Mouse (Mus musculus) MEL-GATA-1-ER (cell line): ENCODE data around the gene Pip4k2c.
A peak's percentile ranks its signal among the peaks of the same experiment; 100 is the strongest.

ENCODE experiments used
- DNase-seq: peaks from one replicate; pipeline ENCODE4 v3.0.0-alpha.2; 2012; ENCODE audit warnings: low read depth; ENCODE audit errors: extremely low read depth

Gene Pip4k2c

GRCm38 (mm10) chr10:127211414-127211854 is at the start of gene Pip4k2c:
Gene Pip4k2c, minus strand, starts transcription at chr10:127211585.
- DNase-seq, result no peak

DNA sequence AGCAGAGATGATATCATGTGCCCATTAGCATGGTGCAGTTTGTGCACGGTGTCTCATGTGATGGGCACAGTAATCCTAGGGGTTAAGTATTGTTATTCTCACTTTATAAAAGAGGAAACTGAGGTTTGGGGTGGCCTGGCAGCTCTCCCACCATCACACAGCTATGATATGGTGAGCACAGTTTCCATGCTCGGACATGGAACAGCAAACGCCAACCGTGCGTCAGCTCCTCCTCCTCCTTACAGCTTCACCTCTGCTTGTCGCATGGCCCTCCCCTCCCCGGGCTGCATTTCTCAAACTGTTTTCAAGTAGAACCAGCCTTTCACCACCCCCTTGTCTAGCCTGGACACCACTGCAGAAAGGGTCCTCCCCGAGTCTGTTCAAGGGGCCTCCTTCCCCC is 47.1 kb upstream of the Pip4k2c start:
- DNase-seq, result no peak

DNA sequence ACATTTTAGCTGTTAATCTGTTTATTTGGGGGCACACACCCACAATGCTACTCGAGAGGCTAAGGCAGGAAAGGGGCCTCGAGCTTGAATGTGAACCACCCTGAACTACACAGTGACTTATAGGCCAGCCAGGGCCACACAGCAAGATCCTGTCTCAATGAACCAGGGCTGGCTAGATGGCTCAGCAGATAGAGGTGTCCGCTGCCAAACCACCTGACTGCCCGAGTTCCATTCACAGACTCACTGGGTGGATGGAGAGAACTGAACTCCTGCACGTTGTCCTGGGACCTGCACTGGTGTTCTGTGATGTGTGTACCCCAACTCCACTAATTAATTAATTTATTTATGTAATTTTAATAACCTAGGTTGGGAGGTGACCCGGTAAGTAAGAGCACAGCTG is 46.4 kb upstream of the Pip4k2c start:
- no peak for DNase-seq

DNA sequence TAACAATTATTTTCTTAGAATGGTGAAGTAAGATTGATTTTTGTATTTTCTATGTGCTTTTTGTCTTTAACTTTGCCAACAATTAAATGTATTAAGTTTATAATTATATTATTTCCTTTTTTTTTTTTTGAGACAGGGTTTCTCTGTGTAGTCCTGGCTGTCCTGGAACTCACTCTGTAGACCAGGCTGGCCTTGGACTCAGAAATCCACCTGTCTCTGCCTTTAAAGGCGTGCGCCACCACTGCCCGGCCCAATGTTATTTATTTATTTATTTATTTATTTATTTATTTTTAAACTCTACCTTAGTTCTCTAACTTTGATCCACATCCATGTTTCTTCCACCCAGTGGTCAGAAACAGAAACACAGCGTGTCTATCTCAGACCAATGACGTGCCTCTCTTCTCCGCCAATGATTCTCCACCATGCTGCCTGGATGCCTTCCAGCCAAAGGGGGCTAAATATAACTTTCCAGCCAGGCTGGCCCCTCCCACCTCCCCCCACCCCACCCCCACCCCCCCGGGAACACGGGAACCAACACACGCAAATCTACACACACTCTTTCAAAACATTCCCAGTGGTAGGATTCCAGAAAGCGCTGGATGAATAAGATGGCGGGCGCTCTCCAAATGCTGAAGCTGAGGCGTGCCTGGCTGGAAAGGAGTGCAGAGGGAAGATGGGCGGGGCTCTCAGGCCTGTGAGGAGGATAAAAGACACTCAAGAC is 44.4 kb upstream of the Pip4k2c start:
- no peak for DNase-seq

DNA sequence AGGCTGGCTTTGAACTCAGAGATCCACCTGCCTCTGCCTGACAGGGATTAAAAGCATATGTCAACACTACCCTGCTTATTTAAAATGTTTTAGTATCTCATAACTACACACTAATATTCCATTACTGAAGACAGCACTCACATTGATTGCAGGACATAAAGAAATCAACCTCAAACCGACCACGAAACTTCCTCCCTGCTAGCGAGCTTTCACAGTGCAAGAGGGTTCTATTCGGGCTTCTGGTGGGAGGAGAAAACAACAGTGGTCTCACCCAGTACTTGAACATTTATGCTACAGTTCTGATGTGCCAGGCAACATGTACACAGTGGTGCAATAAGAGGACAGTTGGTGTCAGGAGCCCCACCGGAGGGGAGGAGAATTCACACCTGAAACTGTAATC is 39.4 kb upstream of the Pip4k2c start:
- no peak for DNase-seq

DNA sequence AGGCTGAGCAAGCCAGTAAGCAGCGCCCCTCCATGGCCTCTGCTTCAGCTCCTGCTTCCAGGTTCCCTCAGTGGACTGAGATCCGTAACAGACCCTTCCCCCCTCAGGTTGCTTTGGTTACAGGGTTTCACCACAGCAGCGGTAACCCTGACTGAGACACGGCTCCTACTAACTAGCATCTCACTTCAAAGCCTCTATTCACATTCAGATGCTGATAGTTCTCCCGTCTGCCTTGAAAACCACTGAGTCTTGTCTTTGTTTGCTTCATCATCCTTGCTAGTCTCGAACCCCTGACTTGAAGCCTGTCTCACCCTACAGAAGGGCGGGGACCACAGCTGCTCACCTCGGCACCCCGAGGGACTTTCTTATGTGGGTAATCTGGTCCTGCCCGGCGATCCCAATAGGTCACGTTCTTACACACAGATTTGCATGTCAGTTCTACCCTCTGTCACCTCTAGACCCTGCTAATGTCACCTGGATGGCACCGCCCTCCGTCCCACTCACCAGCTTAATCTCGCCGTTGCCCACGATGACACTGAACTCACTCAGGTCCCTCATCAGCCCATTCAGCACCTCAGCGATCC is 26.9 kb upstream of the Pip4k2c start:
- no peak for DNase-seq

DNA sequence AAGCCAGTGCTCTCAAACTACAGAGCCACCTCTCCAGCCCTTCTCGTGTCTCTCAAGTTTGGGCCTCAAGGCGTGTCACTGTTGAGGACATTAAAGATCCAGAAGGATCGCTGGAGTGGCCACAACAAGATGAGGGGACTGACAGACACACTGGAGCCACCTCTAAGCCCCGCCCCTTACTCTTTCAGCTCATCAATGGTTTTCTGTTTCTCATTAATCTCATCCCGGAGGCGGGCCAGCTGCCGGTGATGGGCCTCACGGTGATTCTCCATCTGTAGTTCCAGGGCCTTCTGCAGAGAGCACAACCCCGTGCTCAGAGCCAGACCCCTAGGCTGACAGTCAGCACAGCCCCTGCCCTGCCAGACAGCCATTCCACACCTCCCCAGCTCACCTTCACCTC is 25.2 kb upstream of the Pip4k2c start:
- DNase-seq, result no peak

DNA sequence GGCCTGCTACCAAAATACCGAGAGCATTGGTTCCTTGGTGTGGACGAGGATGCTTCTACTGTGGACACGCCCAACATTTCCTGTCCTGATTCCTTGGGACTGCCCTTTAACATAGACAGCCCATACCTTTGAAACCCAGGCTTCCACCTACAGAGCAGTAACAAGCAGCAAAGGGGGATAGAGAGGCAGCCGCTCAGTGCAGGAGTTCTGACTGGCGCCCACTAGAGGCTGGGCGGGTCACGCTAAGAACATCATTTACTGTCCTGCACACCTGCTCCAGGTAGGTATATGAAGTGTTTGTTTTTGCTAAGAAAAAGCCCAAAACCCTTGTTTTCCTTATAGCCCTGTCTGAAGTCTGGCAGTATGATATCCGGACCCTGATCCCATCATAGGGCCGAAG is 21.8 kb upstream of the Pip4k2c start:
- DNase-seq, result no peak

- no peak for DNase-seq
These were observed 20.4 kb upstream of the Pip4k2c start for GRCm38 (mm10) chr10:127231741-127232140.

GRCm38 (mm10) chr10:127230693-127231092 is 19.3 kb upstream of the Pip4k2c start:
- DNase-seq, result no peak

DNA sequence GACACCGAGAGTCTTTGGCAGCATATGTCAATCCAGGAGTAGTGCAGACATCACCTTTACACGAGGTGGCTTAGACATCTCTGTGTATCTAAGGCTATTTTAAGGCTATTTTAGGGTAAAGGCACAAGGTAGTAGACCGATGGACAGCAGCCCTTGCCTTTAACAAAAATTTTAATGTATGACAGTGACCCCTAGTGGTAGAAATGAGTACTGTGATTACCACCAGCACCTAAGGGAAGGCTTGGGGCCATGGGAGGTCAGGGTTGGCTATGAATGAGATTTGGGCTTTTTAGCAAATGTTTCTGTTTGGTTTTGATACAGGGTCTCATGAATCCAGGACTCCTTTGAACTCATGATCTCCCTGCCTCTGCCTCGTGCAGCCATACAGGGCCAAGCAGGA is 17.5 kb upstream of the Pip4k2c start:
- peak; percentile 52 for DNase-seq

- no peak for DNase-seq
These were observed 15.8 kb upstream of the Pip4k2c start for GRCm38 (mm10) chr10:127227163-127227562.

GRCm38 (mm10) chr10:127226318-127226895 is 15.0 kb upstream of the Pip4k2c start:
- DNase-seq, result no peak

GRCm38 (mm10) chr10:127225732-127226131 is 14.3 kb upstream of the Pip4k2c start:
- no peak for DNase-seq

GRCm38 (mm10) chr10:127225213-127225612 is 13.8 kb upstream of the Pip4k2c start:
- no peak for DNase-seq

DNA sequence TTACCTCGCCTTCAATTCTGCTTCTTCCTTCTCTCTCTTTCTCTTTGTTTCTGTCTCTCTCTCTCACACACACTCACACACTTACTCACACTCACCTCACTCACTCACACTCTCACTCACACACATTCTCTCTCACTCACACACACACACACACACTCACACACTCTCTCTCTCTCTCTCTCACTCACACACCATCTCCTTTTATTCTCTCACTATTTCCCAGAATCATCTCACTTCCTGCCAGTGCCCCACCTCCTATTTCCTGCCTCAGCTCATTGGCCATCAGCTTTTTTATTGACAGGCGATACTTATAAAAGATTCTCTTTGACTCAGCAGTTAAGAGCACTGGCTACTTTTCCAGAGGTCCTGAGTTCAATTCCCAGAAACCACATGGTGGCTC is 7.0 kb upstream of the Pip4k2c start:
- no peak for DNase-seq

DNA sequence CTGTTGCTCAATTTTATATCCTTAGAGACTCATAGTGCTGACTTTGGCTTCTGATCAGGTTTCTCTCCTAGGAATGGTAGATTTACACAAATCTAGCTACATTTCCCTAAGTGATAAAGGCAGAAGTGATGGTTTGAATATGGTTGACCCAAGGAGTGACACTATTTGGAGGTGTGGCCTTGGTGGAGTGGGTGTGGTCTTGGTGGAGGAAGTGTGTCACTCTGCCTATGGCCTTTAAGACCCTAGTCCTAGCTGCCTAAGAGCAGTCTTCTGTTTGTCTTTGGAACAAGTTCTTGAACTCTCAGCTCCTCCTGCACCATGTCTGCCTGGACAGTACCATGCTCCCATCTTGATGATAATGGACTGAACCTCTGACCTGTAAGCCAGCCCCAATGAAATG is 5.8 kb upstream of the Pip4k2c start:
- DNase-seq, result no peak

GRCm38 (mm10) chr10:127216456-127216855 is 5.1 kb upstream of the Pip4k2c start:
- DNase-seq, result no peak

- DNase-seq, result no peak
These were observed 3.0 kb upstream of the Pip4k2c start for GRCm38 (mm10) chr10:127214422-127214803.

GRCm38 (mm10) chr10:127213704-127214421 is 2.5 kb upstream of the Pip4k2c start:
- no peak for DNase-seq

- no peak for DNase-seq
These were observed 1.9 kb upstream of the Pip4k2c start for GRCm38 (mm10) chr10:127213272-127213671.

DNA sequence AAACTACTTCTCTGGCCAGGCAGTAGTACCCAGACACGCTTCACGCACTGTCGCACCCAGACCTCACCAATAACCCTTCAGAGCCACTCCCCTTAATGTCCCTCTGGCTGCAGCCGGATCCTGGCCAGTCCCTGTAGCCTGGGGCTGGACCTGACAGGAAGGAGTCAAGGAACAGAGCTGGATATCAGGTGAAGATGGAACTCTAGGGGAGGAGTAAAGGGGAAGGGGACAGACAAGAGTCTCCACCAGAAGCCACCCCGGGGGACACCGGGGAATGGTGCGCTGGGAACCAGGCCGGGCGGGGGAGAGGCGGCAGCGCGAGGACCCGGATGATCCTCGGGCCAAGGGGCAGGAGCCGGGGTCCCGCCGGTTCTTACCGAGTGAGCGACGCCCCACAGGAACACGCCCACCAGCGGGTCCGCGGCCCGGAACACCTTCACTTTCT is 402 bp downstream of the Pip4k2c start:
- DNase-seq, result no peak
